Mouse (Mus musculus): ENCODE measurements around the gene Asic2. TPM values are rescaled to one million over a fixed set of nuclear protein-coding genes. Genes with fewer than 3 reads are reported as not detected.

The Asic2 gene
- polyA plus RNA-seq, 1 experiment from 2014 or later = 0.65 TPM

DNA sequence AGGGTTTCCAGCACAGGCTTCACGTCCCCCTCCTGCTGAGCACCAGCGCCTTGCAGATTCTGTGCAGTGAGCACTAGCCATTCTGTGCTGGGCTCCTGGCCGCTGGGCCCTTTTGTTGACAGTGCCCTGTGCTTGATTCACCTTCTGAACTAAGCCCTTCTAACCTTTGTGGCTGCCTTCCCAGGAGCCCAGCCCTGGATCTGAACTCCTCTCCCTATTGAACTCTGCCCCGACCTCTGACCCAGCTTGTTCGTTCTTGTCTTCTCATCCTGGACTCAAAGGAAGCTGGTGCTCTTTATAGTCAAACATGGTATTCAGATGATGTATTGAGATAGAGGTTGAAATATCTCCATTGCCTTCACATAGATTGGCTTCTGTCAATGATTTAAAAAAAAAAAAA is 1120.1 kb downstream of the Asic2 start:
- no peak overlapping the region for H3K4me3 ChIP-seq (ENCODE audit: low read depth, low read length)
- no peak overlapping the region for H3K27ac ChIP-seq (replicated peaks; ENCODE audit: low read depth, low read length)
- no peaks in the 10 kb centered on the region for H3K27me3 ChIP-seq (replicated peaks; ENCODE audit: control insufficient read depth, insufficient read depth, low read length)
- no peaks in the 10 kb centered on the region for H3K9me3 ChIP-seq (ENCODE audit: control insufficient read depth, low read length)
- 46% methylated on average over 5 of the region's 5 CpGs for WGBS
- no peak overlapping the region for H3K4me2 ChIP-seq (ENCODE audit: low read depth, low read length)
- ATAC-seq (ENCODE audit: low read depth) = no peak
- no peak overlapping the region for H3K9ac ChIP-seq (ENCODE audit: low read depth, low read length)
- no peak for DNase-seq (ENCODE audit: low spot score)
- H3K36me3 ChIP-seq (ENCODE audit: control insufficient read depth, insufficient read depth, low read length) = no peaks in the 10 kb centered on the region
- no peaks in the 10 kb centered on the region for H3K4me1 ChIP-seq (ENCODE audit: control insufficient read depth, insufficient read depth, low read length)

DNA sequence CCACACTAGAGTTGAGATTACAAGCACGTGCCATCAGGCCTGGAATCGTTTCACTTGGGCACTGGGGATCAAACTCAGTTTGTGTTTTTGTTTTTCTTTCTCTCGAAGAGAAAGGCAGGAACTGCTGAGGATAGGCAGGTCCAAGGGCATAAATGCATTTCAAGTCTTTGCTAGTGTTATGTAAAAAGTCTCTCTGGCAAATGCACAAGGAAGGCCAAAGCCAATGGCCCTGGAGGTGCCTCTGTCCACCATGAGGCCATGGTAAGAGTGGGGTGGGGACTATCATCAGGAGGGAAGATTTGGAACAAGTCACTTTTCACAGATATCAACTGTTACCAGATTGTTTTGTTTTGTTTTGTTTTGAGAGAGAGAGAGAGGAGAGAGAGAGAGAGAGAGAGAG is 1122.1 kb downstream of the Asic2 start:
- 26% methylated on average over 3 of the region's 3 CpGs for WGBS
- Histone ChIP-seq H3K27ac (replicated peaks; ENCODE audit: low read depth, low read length) (no peak overlapping the region), H3K36me3 (ENCODE audit: control insufficient read depth, insufficient read depth, low read length) (no peaks in the 10 kb centered on the region), H3K9ac (ENCODE audit: low read depth, low read length) (no peak overlapping the region), H3K4me3 (ENCODE audit: low read depth, low read length) (no peak overlapping the region), H3K27me3 (replicated peaks; ENCODE audit: control insufficient read depth, insufficient read depth, low read length) (no peaks in the 10 kb centered on the region), H3K4me1 (ENCODE audit: control insufficient read depth, insufficient read depth, low read length) (no peaks in the 10 kb centered on the region), H3K4me2 (ENCODE audit: low read depth, low read length) (no peak overlapping the region), H3K9me3 (ENCODE audit: control insufficient read depth, low read length) (no peaks in the 10 kb centered on the region)
- DNase-seq (ENCODE audit: low spot score) = no peak
- no peak for ATAC-seq (ENCODE audit: low read depth)

GRCm38 (mm10) chr11:80845486-80845885 is 1122.8 kb downstream of the Asic2 start:
- WGBS = 36% methylated on average over 7 of the region's 7 CpGs
- no peak for ATAC-seq (ENCODE audit: low read depth)

DNA sequence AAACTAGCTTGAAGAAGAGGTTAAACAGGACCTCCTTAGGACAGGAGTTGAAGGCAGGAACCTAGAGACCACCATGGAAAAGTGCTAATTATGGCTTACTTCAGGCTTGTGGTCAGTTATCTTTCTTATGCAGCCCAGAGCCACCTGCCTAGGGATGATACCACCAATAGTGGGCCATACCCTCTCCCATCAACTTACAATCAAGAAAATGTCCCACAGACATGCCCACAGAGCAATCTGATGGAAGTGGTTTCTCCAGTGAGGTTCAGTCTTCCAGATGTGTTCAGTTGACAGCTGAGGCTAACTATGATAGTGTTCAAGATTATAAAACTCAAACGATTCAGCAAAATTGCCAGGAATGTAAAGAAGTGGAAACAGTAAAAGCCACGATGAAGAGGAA is 1124.8 kb downstream of the Asic2 start:
- no peak for DNase-seq (ENCODE audit: low spot score)
- no peaks in the 10 kb centered on the region for H3K27me3 ChIP-seq (replicated peaks; ENCODE audit: control insufficient read depth, insufficient read depth, low read length)
- no peak for ATAC-seq (ENCODE audit: low read depth)
- H3K4me1 ChIP-seq (ENCODE audit: control insufficient read depth, insufficient read depth, low read length) = no peaks in the 10 kb centered on the region
- no peak overlapping the region for H3K4me3 ChIP-seq (ENCODE audit: low read depth, low read length)
- no peaks in the 10 kb centered on the region for H3K36me3 ChIP-seq (ENCODE audit: control insufficient read depth, insufficient read depth, low read length)
- H3K27ac ChIP-seq (replicated peaks; ENCODE audit: low read depth, low read length) = no peak overlapping the region
- WGBS = 70% methylated on average over 2 of the region's 2 CpGs
- no peaks in the 10 kb centered on the region for H3K9me3 ChIP-seq (ENCODE audit: control insufficient read depth, low read length)
- no peak overlapping the region for H3K9ac ChIP-seq (ENCODE audit: low read depth, low read length)
- no peak overlapping the region for H3K4me2 ChIP-seq (ENCODE audit: low read depth, low read length)

More at GRCm38 (mm10) chr11:80845486-80845885, 1122.8 kb downstream of the Asic2 start:
- H3K36me3 ChIP-seq (ENCODE audit: control insufficient read depth, insufficient read depth, low read length) = no peaks in the 10 kb centered on the region
- DNase-seq (ENCODE audit: low spot score) = no peak
- no peaks in the 10 kb centered on the region for H3K4me1 ChIP-seq (ENCODE audit: control insufficient read depth, insufficient read depth, low read length)
- H3K9ac ChIP-seq (ENCODE audit: low read depth, low read length) = no peak overlapping the region
- no peak overlapping the region for H3K4me3 ChIP-seq (ENCODE audit: low read depth, low read length)
- no peaks in the 10 kb centered on the region for H3K9me3 ChIP-seq (ENCODE audit: control insufficient read depth, low read length)
- no peak overlapping the region for H3K27ac ChIP-seq (replicated peaks; ENCODE audit: low read depth, low read length)
- H3K4me2 ChIP-seq (ENCODE audit: low read depth, low read length) = no peak overlapping the region
- H3K27me3 ChIP-seq (replicated peaks; ENCODE audit: control insufficient read depth, insufficient read depth, low read length) = no peaks in the 10 kb centered on the region

- H3K4me1 ChIP-seq (ENCODE audit: control insufficient read depth, insufficient read depth, low read length) = no peaks in the 10 kb centered on the region
- ATAC-seq (ENCODE audit: low read depth) = no peak
- WGBS = 74% methylated on average over 1 of the region's 1 CpGs
Observed at GRCm38 (mm10) chr11:80838724-80839123, 1129.5 kb downstream of the Asic2 start.

DNA sequence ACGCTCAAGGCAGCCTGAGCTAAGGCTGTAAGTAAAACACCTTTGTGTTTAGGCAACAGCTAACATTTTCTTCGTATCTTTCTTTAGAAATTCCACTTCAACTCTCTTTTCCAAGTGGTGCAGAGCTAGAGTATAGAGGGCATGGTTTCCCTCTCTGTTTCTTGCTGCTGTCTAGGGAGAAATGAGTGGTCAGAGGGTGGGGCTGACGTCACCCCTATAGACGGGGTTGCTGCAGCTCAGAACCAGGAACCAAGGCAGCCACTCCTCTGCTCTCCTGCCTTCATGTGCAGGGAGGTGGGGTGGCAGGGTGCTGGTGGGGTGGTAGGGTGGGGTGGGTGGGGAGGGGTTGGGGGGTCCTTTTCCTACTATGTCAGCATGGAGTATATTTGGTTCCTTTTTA is 1132.4 kb downstream of the Asic2 start:
- H3K4me1 ChIP-seq (ENCODE audit: control insufficient read depth, insufficient read depth, low read length) = no peaks in the 10 kb centered on the region
- H3K36me3 ChIP-seq (ENCODE audit: control insufficient read depth, insufficient read depth, low read length) = no peaks in the 10 kb centered on the region
- no peak for ATAC-seq (ENCODE audit: low read depth)
- H3K27ac ChIP-seq (replicated peaks; ENCODE audit: low read depth, low read length) = no peak overlapping the region
- no peaks in the 10 kb centered on the region for H3K9me3 ChIP-seq (ENCODE audit: control insufficient read depth, low read length)
- no peaks in the 10 kb centered on the region for H3K27me3 ChIP-seq (replicated peaks; ENCODE audit: control insufficient read depth, insufficient read depth, low read length)
- no peak overlapping the region for H3K4me3 ChIP-seq (ENCODE audit: low read depth, low read length)
- 56% methylated on average over 4 of the region's 4 CpGs for WGBS
- DNase-seq (ENCODE audit: low spot score) = no peak
- H3K9ac ChIP-seq (ENCODE audit: low read depth, low read length) = no peak overlapping the region
- no peak overlapping the region for H3K4me2 ChIP-seq (ENCODE audit: low read depth, low read length)

More at GRCm38 (mm10) chr11:80838724-80839123, 1129.5 kb downstream of the Asic2 start:
- H3K4me3 ChIP-seq (ENCODE audit: low read depth, low read length) = no peak overlapping the region
- no peaks in the 10 kb centered on the region for H3K36me3 ChIP-seq (ENCODE audit: control insufficient read depth, insufficient read depth, low read length)
- no peak overlapping the region for H3K9ac ChIP-seq (ENCODE audit: low read depth, low read length)
- no peaks in the 10 kb centered on the region for H3K27me3 ChIP-seq (replicated peaks; ENCODE audit: control insufficient read depth, insufficient read depth, low read length)
- no peak for DNase-seq (ENCODE audit: low spot score)
- no peak overlapping the region for H3K4me2 ChIP-seq (ENCODE audit: low read depth, low read length)
- H3K9me3 ChIP-seq (ENCODE audit: control insufficient read depth, low read length) = no peaks in the 10 kb centered on the region
- no peak overlapping the region for H3K27ac ChIP-seq (replicated peaks; ENCODE audit: low read depth, low read length)

DNA sequence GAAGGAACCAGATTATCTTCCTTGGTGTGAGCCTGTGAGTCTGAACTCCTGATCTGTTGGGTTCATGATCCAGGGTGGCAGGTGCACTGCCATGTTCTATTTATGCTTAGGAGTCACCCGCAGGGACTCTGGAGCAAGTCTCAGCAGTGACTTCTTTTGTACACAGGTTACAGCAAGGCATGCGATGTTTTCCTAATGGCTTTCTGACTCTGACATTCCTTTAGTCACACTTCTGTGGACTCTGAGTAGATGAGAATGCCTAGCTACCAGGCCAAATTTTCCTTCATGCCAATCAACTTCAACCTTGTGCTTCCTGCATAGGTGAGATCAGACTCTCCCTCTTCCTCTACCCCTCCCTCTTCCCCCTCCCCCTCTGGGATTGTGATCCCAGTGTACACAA is 1132.9 kb downstream of the Asic2 start:
- Histone ChIP-seq H3K27ac (replicated peaks; ENCODE audit: low read depth, low read length) (no peak overlapping the region), H3K4me1 (ENCODE audit: control insufficient read depth, insufficient read depth, low read length) (no peaks in the 10 kb centered on the region), H3K9ac (ENCODE audit: low read depth, low read length) (no peak overlapping the region), H3K27me3 (replicated peaks; ENCODE audit: control insufficient read depth, insufficient read depth, low read length) (no peaks in the 10 kb centered on the region), H3K4me3 (ENCODE audit: low read depth, low read length) (no peak overlapping the region), H3K36me3 (ENCODE audit: control insufficient read depth, insufficient read depth, low read length) (no peaks in the 10 kb centered on the region), H3K4me2 (ENCODE audit: low read depth, low read length) (no peak overlapping the region), H3K9me3 (ENCODE audit: control insufficient read depth, low read length) (no peaks in the 10 kb centered on the region)
- WGBS = 65% methylated on average over 2 of the region's 2 CpGs
- no peak for ATAC-seq (ENCODE audit: low read depth)
- no peak for DNase-seq (ENCODE audit: low spot score)

Other genes starting within 250 kb of the Asic2 start
- gene 5530401A14Rik, start 107.8 kb downstream of the Asic2 start, polyA plus RNA-seq (2014; fragmentation: Nextera tagmentation; extraction: Ambion mirVana) = 0.05 TPM in 1 of 2 replicates, not detected in the other
- 6.6 and 9.8 TPM in 2 replicates for gene Ccl2, start 67.1 kb upstream of the Asic2 start, polyA plus RNA-seq (2014; fragmentation: Nextera tagmentation; extraction: Ambion mirVana)
- gene Gm17268, start 70.1 kb upstream of the Asic2 start, polyA plus RNA-seq (2014; fragmentation: Nextera tagmentation; extraction: Ambion mirVana) = not detected in 2 replicates
- gene Ccl7, start 77.3 kb upstream of the Asic2 start, polyA plus RNA-seq (2014; fragmentation: Nextera tagmentation; extraction: Ambion mirVana) = 5.3 and 6.3 TPM in 2 replicates
- 5.8 and 6.3 TPM in 2 replicates for gene Ccl11, start 89.4 kb upstream of the Asic2 start, polyA plus RNA-seq (2014; fragmentation: Nextera tagmentation; extraction: Ambion mirVana)
- gene Ccl12, start 133.4 kb upstream of the Asic2 start, polyA plus RNA-seq (2014; fragmentation: Nextera tagmentation; extraction: Ambion mirVana) = 5.9 and 7.1 TPM in 2 replicates
- gene Ccl8, start 146.7 kb upstream of the Asic2 start, polyA plus RNA-seq (2014; fragmentation: Nextera tagmentation; extraction: Ambion mirVana) = not detected in 2 replicates

Measured in embryonic facial prominence, embryonic 14.5 days (tissue).